Mouse (Mus musculus) midbrain, embryonic 14.5 days (tissue): Measurements from ENCODE around the gene 2610028H24Rik. TPM values are rescaled to one million over a fixed set of nuclear protein-coding genes. Genes with fewer than 3 reads are reported as not detected.

Source experiments
- ATAC-seq: fragments of 200-750 bp; cut with Nextera tagmentation; 2 replicates; pipeline ENCODE4 v1.8.0; 2017; ENCODE audit warnings: moderate number of reproducible peaks, moderate library complexity; ENCODE audit not compliant: low FRiP score, low TSS enrichment
- DNase-seq: peaks from one replicate; pipeline ENCODE4 v3.0.0-alpha.2; 2015
- H3K27ac ChIP-seq: fragments of 300-500 bp; sonication (generic); replicated peaks from 2 replicates; pipeline ENCODE4 v1.5.1; 2014; ENCODE audit warnings: mild to moderate bottlenecking, low read depth, low read length, moderate library complexity
- H3K27me3 ChIP-seq: fragments of 300-500 bp; sonication (generic); 2 replicates; pipeline ENCODE4 v1.6.1; 2014; ENCODE audit warnings: low read length, control low read depth, mixed read lengths; ENCODE audit not compliant: control insufficient read depth, insufficient read depth
- H3K36me3 ChIP-seq: fragments of 300-500 bp; sonication (generic); 2 replicates; pipeline ENCODE4 v1.6.1; 2014; ENCODE audit warnings: low read length, control low read depth; ENCODE audit not compliant: control insufficient read depth, insufficient read depth
- H3K4me1 ChIP-seq: fragments of 300-500 bp; sonication (generic); 2 replicates; pipeline ENCODE4 v1.6.1; 2014; ENCODE audit warnings: mild to moderate bottlenecking, antibody characterized with exemption, low read length, control low read depth; ENCODE audit not compliant: control insufficient read depth, insufficient read depth
- H3K4me2 ChIP-seq: fragments of 300-500 bp; sonication (generic); 2 replicates; pipeline ENCODE4 v1.6.1; 2014; ENCODE audit warnings: mild to moderate bottlenecking, low read length, moderate library complexity
- H3K4me3 ChIP-seq: fragments of 300-500 bp; sonication (generic); replicated peaks from 2 replicates; pipeline ENCODE4 v1.5.1; 2014; ENCODE audit warnings: low read depth, low read length
- H3K9ac ChIP-seq: fragments of 300-500 bp; sonication (generic); replicated peaks from 2 replicates; pipeline ENCODE4 v1.6.1; 2014; ENCODE audit warnings: mild to moderate bottlenecking, low read length, moderate library complexity
- H3K9me3 ChIP-seq: fragments of 300-500 bp; sonication (generic); 2 replicates; pipeline ENCODE4 v1.6.1; 2016; ENCODE audit warnings: low read length, control low read depth, mixed read lengths; ENCODE audit not compliant: control insufficient read depth
- WGBS: fragments of 180-500 bp; shearing (Covaris S2); extraction: QIAGEN DNeasy Blood & Tissue Kit; methylation state at CpG from one replicate; pipeline ENCODE4 v1.1.7; 2014; 5-methylcytosine and 5-hydroxymethylcytosine counted together
- polyA plus RNA-seq: library from polyadenylated mRNA; unstranded; fragments of >200 nt; fragmentation: Nextera tagmentation; extraction: Ambion mirVana; gene quantifications from 2 replicates; pipeline ENCODE4 v1.2.1, GENCODE M21; 2014

Gene 2610028H24Rik
- polyA plus RNA-seq, 1 experiment from 2014 or later: not detected

DNA sequence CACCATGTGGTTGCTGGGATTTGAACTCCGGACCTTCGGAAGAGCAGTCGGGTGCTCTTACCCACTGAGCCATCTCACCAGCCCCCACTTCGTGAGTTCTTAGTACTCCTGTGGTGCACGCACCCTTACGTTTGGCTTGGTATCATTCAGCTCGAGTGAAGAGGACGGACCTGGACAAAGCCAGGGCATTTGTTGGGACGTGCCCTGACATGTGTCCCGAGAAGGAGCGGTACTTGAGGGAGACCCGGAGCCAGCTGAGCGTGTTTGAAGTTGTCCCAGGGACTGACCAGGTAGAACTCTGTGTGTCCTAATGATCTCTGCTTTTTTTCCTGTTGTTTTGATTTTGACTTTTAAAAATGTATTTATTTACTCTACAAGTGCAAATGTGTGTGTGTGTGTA is 32.0 kb downstream of the 2610028H24Rik start:
- no peaks in the 10 kb centered on the region for H3K27me3 ChIP-seq
- peaks cover 97% of the 10 kb centered on the region for H3K36me3 ChIP-seq
- no peak overlapping the region for H3K9ac ChIP-seq
- H3K4me3 ChIP-seq: no peak overlapping the region
- H3K4me1 ChIP-seq: no peaks in the 10 kb centered on the region
- no peaks in the 10 kb centered on the region for H3K9me3 ChIP-seq
- H3K27ac ChIP-seq: no peak overlapping the region
- no peak overlapping the region for H3K4me2 ChIP-seq
- no peak for ATAC-seq
- 93% methylated on average over 13 of the region's 13 CpGs for WGBS
- DNase-seq: no peak

DNA sequence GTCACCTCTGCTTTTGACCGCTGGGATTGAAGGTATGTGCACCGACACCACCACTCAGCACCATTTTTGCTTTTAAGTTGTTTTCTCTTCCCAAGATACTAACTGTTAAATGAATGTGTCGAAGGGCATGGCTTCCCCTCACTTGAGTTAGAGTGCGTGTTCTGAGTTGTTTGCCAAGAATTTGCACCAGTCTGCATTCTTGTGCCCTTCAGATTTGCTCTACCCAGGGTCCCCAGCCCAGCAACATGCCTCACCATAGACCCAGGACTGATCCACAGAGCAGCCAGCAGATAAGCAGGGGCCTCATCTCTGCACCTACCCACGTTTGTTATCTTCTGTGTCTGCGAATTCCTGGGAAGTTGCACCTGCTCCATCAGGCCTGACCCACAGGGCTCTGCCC is 32.6 kb downstream of the 2610028H24Rik start:
- Histone ChIP-seq H3K9me3 (no peaks in the 10 kb centered on the region), H3K4me3 (no peak overlapping the region), H3K36me3 (peaks cover 97% of the 10 kb centered on the region), H3K27ac (no peak overlapping the region), H3K27me3 (no peaks in the 10 kb centered on the region), H3K4me1 (no peaks in the 10 kb centered on the region), H3K9ac (no peak overlapping the region), H3K4me2 (no peak overlapping the region)
- DNase-seq: no peak
- no peak for ATAC-seq
- whole genome bisulfite sequencing: 96% methylated on average over 6 of the region's 6 CpGs

DNA sequence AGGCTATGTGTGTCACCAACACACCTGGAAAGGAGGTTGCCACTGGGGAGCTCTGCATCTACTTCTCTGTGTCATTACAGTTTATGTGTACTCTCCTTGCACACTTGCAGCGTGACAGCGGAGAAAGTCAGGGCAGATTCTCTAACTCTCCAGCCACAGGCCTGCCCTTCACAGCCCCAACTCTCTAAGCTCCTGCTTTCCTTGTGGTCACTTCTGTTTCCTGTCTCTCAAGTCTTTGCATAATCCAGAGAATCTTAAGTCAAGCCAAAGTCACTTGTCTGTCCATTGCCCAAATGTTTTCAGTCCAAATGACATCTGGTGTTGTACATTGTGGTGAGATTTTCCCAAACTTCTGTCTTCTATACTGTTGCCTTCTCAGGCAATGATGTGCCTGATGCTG is 37.4 kb downstream of the 2610028H24Rik start:
- no peak overlapping the region for H3K9ac ChIP-seq
- no peak for ATAC-seq
- H3K4me2 ChIP-seq: no peak overlapping the region

DNA sequence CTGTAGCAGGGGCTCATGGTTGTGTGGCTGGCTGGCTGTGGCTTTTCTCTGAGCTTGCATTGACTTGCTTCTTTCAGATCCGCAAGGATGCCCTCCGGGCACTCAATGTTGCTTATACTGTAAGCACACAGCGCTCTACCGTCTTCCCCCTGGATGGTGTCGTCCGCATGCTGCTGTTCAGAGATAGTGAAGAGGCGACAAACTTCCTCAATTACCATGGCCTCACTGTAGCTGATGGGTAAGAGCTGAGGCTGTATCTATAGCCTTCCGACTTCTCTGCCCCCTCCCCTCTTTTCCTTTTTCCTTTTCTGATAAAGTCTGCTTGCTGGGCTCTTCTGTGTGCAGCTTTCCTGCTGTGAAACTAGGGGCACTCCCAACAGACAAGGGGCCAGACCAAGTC is 39.4 kb downstream of the 2610028H24Rik start:
- H3K27me3 ChIP-seq: no peaks in the 10 kb centered on the region
- 97% methylated on average over 8 of the region's 8 CpGs for WGBS
- no peak for DNase-seq

More for the DNA sequence above, 37.4 kb downstream of the 2610028H24Rik start:
- Histone ChIP-seq H3K4me1 (no peaks in the 10 kb centered on the region), H3K9me3 (no peaks in the 10 kb centered on the region), H3K27ac (no peak overlapping the region), H3K36me3 (peaks cover 97% of the 10 kb centered on the region), H3K27me3 (no peaks in the 10 kb centered on the region), H3K4me3 (no peak overlapping the region)
- no peak for DNase-seq
- 98% methylated on average over 2 of the region's 2 CpGs for WGBS

DNA sequence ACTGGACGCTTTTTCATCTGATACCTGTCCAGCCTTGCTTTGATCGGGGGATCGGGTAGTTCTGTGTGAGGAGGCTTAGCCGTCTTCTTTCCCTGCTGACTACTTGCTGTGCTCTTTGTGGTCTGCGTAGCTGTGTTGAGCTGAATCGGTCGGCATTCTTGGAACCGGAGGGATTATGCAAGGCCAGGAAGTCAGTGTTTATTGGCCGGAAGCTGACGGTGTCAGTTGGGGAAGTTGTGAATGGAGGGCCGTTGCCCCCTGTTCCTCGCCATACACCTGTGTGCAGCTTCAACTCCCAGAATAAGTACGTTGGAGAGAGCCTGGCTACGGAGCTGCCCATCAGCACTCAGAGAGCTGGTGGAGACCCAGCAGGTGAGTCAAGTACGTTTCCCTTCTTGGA is 40.3 kb downstream of the 2610028H24Rik start:
- H3K4me1 ChIP-seq: no peaks in the 10 kb centered on the region
- no peaks in the 10 kb centered on the region for H3K9me3 ChIP-seq
- no peak for ATAC-seq
- 96% methylated on average over 15 of the region's 15 CpGs for WGBS
- no peak for DNase-seq
- no peak overlapping the region for H3K4me2 ChIP-seq
- H3K9ac ChIP-seq: no peak overlapping the region
- H3K36me3 ChIP-seq: peaks cover 93% of the 10 kb centered on the region
- H3K27me3 ChIP-seq: no peaks in the 10 kb centered on the region
- no peak overlapping the region for H3K27ac ChIP-seq
- no peak overlapping the region for H3K4me3 ChIP-seq

More for the DNA sequence above, 39.4 kb downstream of the 2610028H24Rik start:
- Histone ChIP-seq H3K27ac (no peak overlapping the region), H3K4me3 (no peak overlapping the region), H3K4me1 (no peaks in the 10 kb centered on the region), H3K9ac (no peak overlapping the region), H3K9me3 (no peaks in the 10 kb centered on the region), H3K36me3 (peaks cover 93% of the 10 kb centered on the region), H3K4me2 (no peak overlapping the region)
- ATAC-seq: no peak

DNA sequence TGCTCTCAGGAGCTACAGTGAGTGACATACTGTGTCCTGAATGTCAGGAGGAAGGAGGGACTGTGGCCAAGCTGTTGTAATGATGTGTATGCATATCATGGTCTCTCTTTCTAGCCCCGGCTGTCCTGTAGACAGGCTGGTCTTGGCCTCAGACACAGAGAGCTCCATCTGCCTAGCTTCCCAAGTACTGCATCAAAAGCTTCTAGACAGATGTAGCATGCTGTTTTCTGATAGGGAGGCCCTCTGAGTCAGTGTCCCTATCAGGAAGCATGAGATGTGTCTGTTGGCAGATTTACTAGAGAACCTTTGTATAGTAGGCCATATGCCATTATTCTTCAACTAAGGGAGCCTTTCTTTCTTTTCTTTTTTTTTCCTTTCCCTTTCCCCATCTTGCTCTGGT is 44.6 kb downstream of the 2610028H24Rik start:
- DNase-seq (no peak), ATAC-seq (no peak)
- Histone ChIP-seq H3K36me3 (peaks cover 89% of the 10 kb centered on the region), H3K4me2 (no peak overlapping the region), H3K27me3 (no peaks in the 10 kb centered on the region), H3K9me3 (no peaks in the 10 kb centered on the region), H3K9ac (no peak overlapping the region), H3K4me1 (no peaks in the 10 kb centered on the region), H3K27ac (no peak overlapping the region), H3K4me3 (no peak overlapping the region)
- 78% methylated on average over 1 of the region's 1 CpGs for WGBS

DNA sequence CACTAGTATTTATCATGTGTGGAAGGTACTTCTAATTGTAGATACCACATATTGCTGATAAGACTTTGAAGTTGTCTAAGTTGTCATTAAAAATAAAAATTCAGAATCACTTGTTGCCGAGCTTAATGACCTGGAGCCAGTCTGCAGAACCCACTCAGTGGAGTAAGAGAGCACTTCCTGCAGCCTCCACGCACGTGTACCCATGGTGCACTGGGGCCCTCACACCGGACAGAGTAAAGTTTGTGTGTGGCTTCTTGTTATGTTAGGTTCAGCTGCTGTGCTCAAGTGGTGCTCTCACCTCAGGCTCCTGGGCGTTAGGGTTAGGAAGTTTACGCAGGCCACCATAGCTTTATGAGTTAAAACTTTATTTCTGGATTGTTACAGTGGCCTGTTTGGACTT is 46.6 kb downstream of the 2610028H24Rik start:
- no peak overlapping the region for H3K4me3 ChIP-seq
- H3K27me3 ChIP-seq: no peaks in the 10 kb centered on the region
- no peaks in the 10 kb centered on the region for H3K9me3 ChIP-seq
- no peak overlapping the region for H3K4me2 ChIP-seq
- no peak overlapping the region for H3K9ac ChIP-seq
- no peak for DNase-seq
- peaks cover 89% of the 10 kb centered on the region for H3K36me3 ChIP-seq
- no peak for ATAC-seq
- WGBS: 95% methylated on average over 6 of the region's 6 CpGs
- no peak overlapping the region for H3K27ac ChIP-seq
- H3K4me1 ChIP-seq: no peaks in the 10 kb centered on the region

DNA sequence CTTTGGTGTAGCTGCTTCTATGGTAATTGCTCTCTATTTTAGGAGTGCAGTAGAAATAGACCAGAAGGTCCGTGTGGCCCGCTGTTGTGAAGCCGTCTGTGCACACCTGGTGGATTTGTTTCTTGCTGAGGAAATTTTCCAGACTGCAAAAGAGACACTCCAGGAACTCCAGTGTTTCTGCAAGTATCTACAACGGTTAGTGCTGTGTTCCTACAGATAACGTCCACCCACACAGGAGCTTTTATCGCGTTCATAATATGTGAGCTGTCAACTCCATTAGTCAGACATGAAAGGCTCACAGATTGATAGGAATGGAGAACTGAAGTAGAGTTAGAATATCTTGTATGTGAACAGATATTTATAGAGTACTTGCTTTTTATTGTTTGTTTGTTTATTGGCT is 47.5 kb downstream of the 2610028H24Rik start:
- Histone ChIP-seq H3K36me3 (peaks cover 89% of the 10 kb centered on the region), H3K4me3 (no peak overlapping the region), H3K27ac (no peak overlapping the region), H3K27me3 (no peaks in the 10 kb centered on the region), H3K4me1 (no peaks in the 10 kb centered on the region), H3K9me3 (no peaks in the 10 kb centered on the region), H3K9ac (no peak overlapping the region), H3K4me2 (no peak overlapping the region)
- ATAC-seq: no peak
- no peak for DNase-seq
- 96% methylated on average over 7 of the region's 7 CpGs for WGBS

DNA sequence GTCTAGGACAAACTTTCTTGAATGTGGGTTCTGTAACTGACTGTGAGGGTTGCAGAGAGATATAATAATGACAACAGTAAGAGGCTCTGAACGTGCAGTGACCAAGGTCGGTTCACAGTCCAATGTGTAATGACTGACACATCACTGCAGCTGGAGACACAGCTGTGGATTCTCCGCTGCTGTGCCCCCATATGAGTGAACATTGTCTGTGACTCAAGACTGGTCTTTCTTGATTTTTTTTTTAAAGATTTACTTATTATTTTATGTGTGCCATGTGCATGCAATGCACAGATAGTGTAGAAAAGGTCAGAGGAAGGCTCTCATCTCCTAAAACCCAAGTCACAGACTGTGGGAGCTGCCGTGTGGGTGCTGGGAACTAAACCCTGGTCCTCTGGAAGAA is 48.6 kb downstream of the 2610028H24Rik start:
- ATAC-seq: no peak
- no peaks in the 10 kb centered on the region for H3K27me3 ChIP-seq
- H3K36me3 ChIP-seq: peaks cover 93% of the 10 kb centered on the region
- WGBS: 97% methylated on average over 4 of the region's 4 CpGs
- no peak overlapping the region for H3K27ac ChIP-seq
- H3K9ac ChIP-seq: no peak overlapping the region
- H3K4me1 ChIP-seq: no peaks in the 10 kb centered on the region
- no peak for DNase-seq
- no peaks in the 10 kb centered on the region for H3K9me3 ChIP-seq
- no peak overlapping the region for H3K4me2 ChIP-seq
- no peak overlapping the region for H3K4me3 ChIP-seq
